Mouse (Mus musculus): ENCODE results near the gene Arl15.

The Arl15 gene

GRCm38 (mm10) chr13:114144052-114145046 lies 350.0 kb downstream of the Arl15 start:
- peak; percentile 19 for DNase-seq (ENCODE audit: inconsistent ontology term)

GRCm38 (mm10) chr13:114145249-114145648 lies 350.9 kb downstream of the Arl15 start:
- DNase-seq (ENCODE audit: inconsistent ontology term), result no peak

- DNase-seq (ENCODE audit: inconsistent ontology term), result no peak
Observed at GRCm38 (mm10) chr13:114150856-114151697, 356.8 kb downstream of the Arl15 start.

GRCm38 (mm10) chr13:114151698-114152069 lies 357.4 kb downstream of the Arl15 start:
- no peak for DNase-seq (ENCODE audit: inconsistent ontology term)

- no peak for DNase-seq (ENCODE audit: inconsistent ontology term)
Observed at GRCm38 (mm10) chr13:114156689-114157088, 362.4 kb downstream of the Arl15 start.

- DNase-seq (ENCODE audit: inconsistent ontology term), result no peak
Observed at GRCm38 (mm10) chr13:114158111-114158730, 363.9 kb downstream of the Arl15 start.

- DNase-seq (ENCODE audit: inconsistent ontology term), result no peak
Observed at GRCm38 (mm10) chr13:114159634-114160391, 365.5 kb downstream of the Arl15 start.

GRCm38 (mm10) chr13:114162753-114163152 lies 368.4 kb downstream of the Arl15 start:
- no peak for DNase-seq (ENCODE audit: inconsistent ontology term)

- no peak for DNase-seq (ENCODE audit: inconsistent ontology term)
Observed at GRCm38 (mm10) chr13:114165616-114166015, 371.3 kb downstream of the Arl15 start.

GRCm38 (mm10) chr13:114166439-114167183 lies 372.3 kb downstream of the Arl15 start:
- no peak for DNase-seq (ENCODE audit: inconsistent ontology term)

- DNase-seq (ENCODE audit: inconsistent ontology term), result no peak
Observed at GRCm38 (mm10) chr13:114170061-114170460, 375.8 kb downstream of the Arl15 start.

- no peak for DNase-seq (ENCODE audit: inconsistent ontology term)
Observed at GRCm38 (mm10) chr13:114171465-114171864, 377.2 kb downstream of the Arl15 start.

- no peak for DNase-seq (ENCODE audit: inconsistent ontology term)
Observed at GRCm38 (mm10) chr13:114188107-114188506, 393.8 kb downstream of the Arl15 start.

GRCm38 (mm10) chr13:114188801-114189200 lies 394.5 kb downstream of the Arl15 start:
- DNase-seq (ENCODE audit: inconsistent ontology term), result no peak

GRCm38 (mm10) chr13:114189441-114189840 lies 395.1 kb downstream of the Arl15 start:
- no peak for DNase-seq (ENCODE audit: inconsistent ontology term)

GRCm38 (mm10) chr13:114190898-114191297 lies 396.6 kb downstream of the Arl15 start:
- no peak for DNase-seq (ENCODE audit: inconsistent ontology term)

- DNase-seq (ENCODE audit: inconsistent ontology term), result peak; percentile 64
Observed at GRCm38 (mm10) chr13:114198252-114198799, 404.0 kb downstream of the Arl15 start.

GRCm38 (mm10) chr13:114199746-114200145 lies 405.4 kb downstream of the Arl15 start:
- no peak for DNase-seq (ENCODE audit: inconsistent ontology term)

- no peak for DNase-seq (ENCODE audit: inconsistent ontology term)
Observed at GRCm38 (mm10) chr13:114200545-114200944, 406.2 kb downstream of the Arl15 start.

Measured in Muller cell, postnatal 12 days (primary cell).